Mouse (Mus musculus) liver, embryonic 14.5 days (tissue): ENCODE data around the gene Ankrd65.
A peak's percentile ranks its signal among the peaks of the same experiment; 100 is the strongest.

Source experiments
- CTCF ChIP-seq: IDR thresholded peaks from 2 replicates; pipeline ENCODE4 v1.5.1; 2016; ENCODE audit warnings: antibody characterized with exemption, low read depth, control low read depth
- EP300 ChIP-seq: IDR thresholded peaks from 2 replicates; pipeline ENCODE4 v1.6.1; 2016; ENCODE audit warnings: antibody characterized with exemption, low read depth

- TF ChIP-seq CTCF, result peak; percentile 60
- no peak for TF ChIP-seq EP300
Observed at GRCm38 (mm10) chr4:155841003-155841454, 50.8 kb downstream of the Ankrd65 start.
